Mouse (Mus musculus) heart, embryonic 12.5 days (tissue): ENCODE measurements around the gene Upf2. TPM values are rescaled to one million over a fixed set of nuclear protein-coding genes. Genes with fewer than 3 reads are reported as not detected.
"Not testable (repeated sequence)": the region's sequence is repeated elsewhere in the genome, so short reads cannot be mapped to it uniquely, and the experiment has no call there.

ENCODE experiments used
- ATAC-seq: fragments of 200-750 bp; cut with Nextera tagmentation; 2 replicates; pipeline ENCODE4 v1.8.0; 2017; ENCODE audit warnings: moderate TSS enrichment, moderate library complexity; ENCODE audit not compliant: insufficient number of reproducible peaks, low FRiP score
- H3K27ac ChIP-seq: fragments of 300-500 bp; sonication (generic); 2 replicates; pipeline ENCODE4 v1.5.1; 2016; ENCODE audit warnings: mild to moderate bottlenecking, moderate library complexity; ENCODE audit not compliant: poor library complexity, severe bottlenecking
- H3K27me3 ChIP-seq: fragments of 300-500 bp; sonication (generic); replicated peaks from 2 replicates; pipeline ENCODE4 v1.6.1; 2016; ENCODE audit warnings: mild to moderate bottlenecking, moderate library complexity
- H3K36me3 ChIP-seq: fragments of 300-500 bp; sonication (generic); 2 replicates; pipeline ENCODE4 v1.6.1; 2016; ENCODE audit warnings: mild to moderate bottlenecking, moderate library complexity
- H3K4me1 ChIP-seq: fragments of 300-500 bp; sonication (generic); replicated peaks from 2 replicates; pipeline ENCODE4 v1.6.1; 2016; ENCODE audit warnings: mild to moderate bottlenecking
- H3K4me2 ChIP-seq: fragments of 300-500 bp; sonication (generic); 2 replicates; pipeline ENCODE4 v1.6.1; 2016; ENCODE audit warnings: mild to moderate bottlenecking, moderate library complexity
- H3K4me3 ChIP-seq: fragments of 300-500 bp; sonication (generic); 2 replicates; pipeline ENCODE4 v1.5.1; 2016; ENCODE audit warnings: mild to moderate bottlenecking
- H3K9ac ChIP-seq: fragments of 300-500 bp; sonication (generic); 2 replicates; pipeline ENCODE4 v1.6.1; 2016; ENCODE audit warnings: mild to moderate bottlenecking, moderate library complexity
- H3K9me3 ChIP-seq: fragments of 300-500 bp; sonication (generic); replicated peaks from 2 replicates; pipeline ENCODE4 v1.6.1; 2016; ENCODE audit warnings: mild to moderate bottlenecking, moderate library complexity
- WGBS: fragments of 180-500 bp; shearing (Covaris S2); methylation state at CpG from one replicate; pipeline ENCODE4 v1.1.7; 2016; 5-methylcytosine and 5-hydroxymethylcytosine counted together
- polyA plus RNA-seq: library from polyadenylated mRNA; unstranded; fragments of >200 nt; fragmentation: Nextera tagmentation; extraction: Ambion mirVana; gene quantifications from 2 replicates; pipeline ENCODE4 v1.2.1, GENCODE M21; 2016

Gene Upf2
- polyA plus RNA-seq, 1 experiment from 2014 or later, result 7.3 TPM

- WGBS, result 69% methylated on average over 16 of the region's 16 CpGs
- H3K4me2 ChIP-seq, H3K9ac ChIP-seq, H3K27ac ChIP-seq, H3K4me1 ChIP-seq, H3K36me3 ChIP-seq, H3K4me3 ChIP-seq, H3K27me3 ChIP-seq, H3K9me3 ChIP-seq, ATAC-seq: not testable (repeated sequence)
Measured at GRCm38 (mm10) chr2:6089941-6090340, 138.7 kb downstream of the Upf2 start.

DNA sequence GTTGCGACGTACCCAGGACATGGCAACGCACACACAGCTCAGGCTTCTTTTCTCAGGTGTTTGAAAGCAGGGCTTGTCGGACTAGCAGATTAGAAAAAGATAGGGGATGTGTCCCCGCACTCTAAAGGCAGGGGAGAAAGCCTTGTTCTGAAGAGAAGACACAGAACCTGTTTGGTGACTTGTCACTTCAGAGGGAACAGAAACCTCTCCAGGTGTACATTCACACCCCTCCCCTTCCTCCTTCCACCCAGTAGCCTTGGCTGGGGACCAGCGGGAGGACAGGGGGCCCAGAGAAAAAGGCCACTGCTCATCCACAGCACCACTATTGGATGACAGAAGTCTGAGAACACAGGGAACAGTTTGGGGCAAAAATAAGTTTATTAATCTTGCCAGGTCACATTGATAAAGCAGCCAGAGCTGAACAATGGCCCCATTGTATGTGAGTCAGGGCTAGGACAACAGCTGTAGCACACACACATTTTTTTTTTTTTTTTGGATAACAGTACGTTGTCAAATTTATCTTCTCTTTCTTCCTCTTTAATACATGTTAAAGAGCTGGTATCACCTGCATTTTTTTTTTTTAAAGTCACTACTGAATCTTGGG lies 145.9 kb downstream of the Upf2 start:
- Histone ChIP-seq H3K4me1 (peaks cover 33% of the 10 kb centered on the region), H3K27me3 (0 out of 2 replicates have a peak, but pooled peaks cover 4% of the 10 kb centered on the region), H3K36me3 (peaks cover 4% of the 10 kb centered on the region; the same call in 1 of the 2 replicates), H3K4me2 (no peak overlapping the region), H3K9ac (peak overlapping the region; percentile 21), H3K4me3 (no peak overlapping the region), H3K27ac (peak overlapping the region; percentile 14; the same call in 1 of the 2 replicates), H3K9me3 (no peaks in the 10 kb centered on the region)
- ATAC-seq, result no peak
- WGBS, result 48% methylated on average over 7 of the region's 7 CpGs

GRCm38 (mm10) chr2:6098924-6099323 lies 147.7 kb downstream of the Upf2 start:
- H3K4me3 ChIP-seq, result no peak overlapping the region
- H3K27ac ChIP-seq, result peak overlapping the region; percentile 93
- H3K36me3 ChIP-seq, result peaks cover 11% of the 10 kb centered on the region
- H3K9me3 ChIP-seq, result peaks cover 1% of the 10 kb centered on the region; the same call in 1 of the 2 replicates
- no peak overlapping the region for H3K9ac ChIP-seq
- ATAC-seq, result peak; percentile 69
- peak overlapping the region; percentile 34 for H3K4me2 ChIP-seq
- 0 out of 2 replicates have a peak, but pooled peaks cover 7% of the 10 kb centered on the region for H3K27me3 ChIP-seq
- peaks cover 38% of the 10 kb centered on the region for H3K4me1 ChIP-seq
- WGBS, result 10% methylated on average over 6 of the region's 6 CpGs

GRCm38 (mm10) chr2:6099443-6099842 lies 148.2 kb downstream of the Upf2 start:
- Histone ChIP-seq H3K27me3 (0 out of 2 replicates have a peak, but pooled peaks cover 7% of the 10 kb centered on the region), H3K4me1 (peaks cover 38% of the 10 kb centered on the region), H3K4me3 (no peak overlapping the region), H3K27ac (peak overlapping the region; percentile 93), H3K36me3 (peaks cover 15% of the 10 kb centered on the region), H3K4me2 (no peak overlapping the region), H3K9me3 (peaks cover 5% of the 10 kb centered on the region), H3K9ac (no peak overlapping the region)
- WGBS, result 57% methylated on average over 9 of the region's 9 CpGs
- ATAC-seq, result no peak

DNA sequence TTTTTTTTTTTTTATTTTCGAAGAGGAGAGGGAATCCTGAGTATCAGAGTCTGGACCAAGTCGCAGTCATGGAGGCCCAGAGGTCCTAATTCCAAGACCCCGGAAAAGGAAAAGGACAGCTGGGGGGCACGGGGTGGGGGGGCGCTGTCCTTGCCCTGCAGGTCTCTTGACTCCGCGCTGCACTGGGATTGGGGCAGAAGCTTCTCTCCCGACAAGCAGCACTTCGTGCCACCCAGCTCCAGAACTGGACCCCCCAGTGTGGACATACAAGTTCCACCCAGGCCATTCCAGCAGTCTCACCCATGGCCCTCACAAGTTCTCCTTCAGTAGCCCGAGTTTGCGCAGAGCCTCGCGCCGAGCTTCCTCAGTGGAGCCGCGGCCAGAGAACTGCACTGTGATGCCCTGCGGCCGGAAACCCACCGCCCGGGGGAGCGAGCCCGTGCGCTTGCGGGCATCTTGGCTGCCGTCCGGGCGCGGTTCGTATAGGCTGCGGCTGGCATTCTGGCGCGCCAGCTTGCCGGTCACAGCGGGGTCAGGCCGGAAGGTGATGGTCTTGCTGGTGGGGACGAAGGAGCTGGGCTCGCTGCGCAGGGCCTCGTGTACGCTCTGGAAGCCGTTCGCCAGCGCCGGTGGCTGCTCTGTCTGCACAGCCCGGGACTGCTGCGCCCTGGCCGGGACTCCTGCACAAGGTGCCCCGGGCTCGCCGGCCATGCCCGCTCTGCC lies 148.9 kb downstream of the Upf2 start:
- WGBS, result 10% methylated on average over 51 of the region's 51 CpGs
- Histone ChIP-seq H3K27me3 (0 out of 2 replicates have a peak, but pooled peaks cover 7% of the 10 kb centered on the region), H3K36me3 (peaks cover 15% of the 10 kb centered on the region), H3K4me2 (peak overlapping the region; percentile 89), H3K4me1 (peaks cover 38% of the 10 kb centered on the region), H3K9ac (peak overlapping the region; percentile 65), H3K9me3 (peaks cover 5% of the 10 kb centered on the region), H3K27ac (peak overlapping the region; percentile 93), H3K4me3 (peak overlapping the region; percentile 48)
- ATAC-seq, result peak; percentile 65; the same call in 1 of the 2 replicates

DNA sequence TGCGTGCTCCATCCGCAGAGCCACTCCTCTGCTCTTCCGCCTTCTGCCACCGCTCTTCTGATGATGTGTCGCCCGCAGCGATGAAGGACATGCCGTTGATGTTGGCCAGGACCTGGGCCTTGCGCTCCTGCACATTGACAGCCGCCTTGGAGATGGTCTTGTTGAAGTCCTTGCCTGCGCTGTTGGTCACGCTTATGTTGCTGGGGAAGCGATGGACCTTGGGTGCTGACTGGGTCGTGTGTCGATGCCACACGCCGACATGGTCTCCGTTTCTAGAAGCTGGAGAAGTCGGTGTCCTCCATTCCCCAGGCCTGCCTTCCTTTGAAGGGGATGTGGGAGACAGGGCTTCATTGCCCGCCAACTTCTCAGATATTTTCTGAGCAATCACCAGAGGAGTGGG lies 149.5 kb downstream of the Upf2 start:
- WGBS, result 29% methylated on average over 20 of the region's 20 CpGs
- 0 out of 2 replicates have a peak, but pooled peaks cover 7% of the 10 kb centered on the region for H3K27me3 ChIP-seq
- peaks cover 5% of the 10 kb centered on the region for H3K9me3 ChIP-seq
- H3K27ac ChIP-seq, result no peak overlapping the region
- ATAC-seq, result no peak
- H3K36me3 ChIP-seq, result peaks cover 15% of the 10 kb centered on the region
- H3K9ac ChIP-seq, result peak overlapping the region; percentile 65
- H3K4me3 ChIP-seq, result peak overlapping the region; percentile 48
- peaks cover 38% of the 10 kb centered on the region for H3K4me1 ChIP-seq
- H3K4me2 ChIP-seq, result peak overlapping the region; percentile 89

DNA sequence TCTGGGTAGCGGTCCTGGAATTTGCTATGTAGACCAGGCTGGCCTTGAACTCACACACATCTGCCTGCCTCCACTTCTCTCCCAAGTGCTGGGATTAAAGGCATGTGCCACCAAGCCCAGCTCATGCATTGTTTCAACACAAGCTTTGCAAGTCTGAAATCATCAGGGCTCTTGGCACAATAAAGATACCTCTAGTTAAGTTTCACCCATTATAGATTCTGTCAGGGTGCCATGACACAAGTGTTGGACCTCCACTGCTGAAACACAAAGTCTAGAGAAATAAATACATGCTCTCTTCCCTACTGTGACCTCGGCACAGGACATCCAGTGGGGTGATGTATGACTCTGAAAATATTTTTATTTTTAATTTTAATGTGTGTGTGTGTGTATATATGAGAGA lies 154.2 kb downstream of the Upf2 start:
- H3K9me3 ChIP-seq, result peaks cover 8% of the 10 kb centered on the region
- H3K36me3 ChIP-seq, result peaks cover 29% of the 10 kb centered on the region
- 0 out of 2 replicates have a peak, but pooled peaks cover 7% of the 10 kb centered on the region for H3K27me3 ChIP-seq
- WGBS, result 88% methylated on average over 2 of the region's 2 CpGs
- no peak for ATAC-seq
- H3K27ac ChIP-seq, result no peak overlapping the region
- H3K9ac ChIP-seq, result no peak overlapping the region
- H3K4me1 ChIP-seq, result peaks cover 12% of the 10 kb centered on the region
- no peak overlapping the region for H3K4me2 ChIP-seq
- H3K4me3 ChIP-seq, result no peak overlapping the region

Other genes starting within 250 kb of the Upf2 start
- 2.2 and 3.1 TPM in 2 replicates for gene Camk1d, start 237.0 kb upstream of the Upf2 start, polyA plus RNA-seq
- gene Nudt5, start 106.5 kb upstream of the Upf2 start, polyA plus RNA-seq, result 70.6 and 75.3 TPM in 2 replicates
- gene Cdc123, start 106.3 kb upstream of the Upf2 start, polyA plus RNA-seq, result 205 and 207 TPM in 2 replicates
- 0.98 and 1.1 TPM in 2 replicates for gene Gm13199, start 88.5 kb upstream of the Upf2 start, polyA plus RNA-seq
- 54.9 and 55.4 TPM in 2 replicates for gene Sec61a2, start 56.0 kb upstream of the Upf2 start, polyA plus RNA-seq
- gene Dhtkd1, start 8.7 kb upstream of the Upf2 start, polyA plus RNA-seq, result 2.0 and 2.1 TPM in 2 replicates
- 13.4 and 13.6 TPM in 2 replicates for gene Proser2, start 178.7 kb downstream of the Upf2 start, polyA plus RNA-seq